Mouse (Mus musculus): ENCODE results near the gene Trnp1. TPM values are rescaled to one million over a fixed set of nuclear protein-coding genes. Genes with fewer than 3 reads are reported as not detected.

Gene Trnp1
- polyA plus RNA-seq, 1 experiment from 2014 or later = 1.1 TPM

DNA sequence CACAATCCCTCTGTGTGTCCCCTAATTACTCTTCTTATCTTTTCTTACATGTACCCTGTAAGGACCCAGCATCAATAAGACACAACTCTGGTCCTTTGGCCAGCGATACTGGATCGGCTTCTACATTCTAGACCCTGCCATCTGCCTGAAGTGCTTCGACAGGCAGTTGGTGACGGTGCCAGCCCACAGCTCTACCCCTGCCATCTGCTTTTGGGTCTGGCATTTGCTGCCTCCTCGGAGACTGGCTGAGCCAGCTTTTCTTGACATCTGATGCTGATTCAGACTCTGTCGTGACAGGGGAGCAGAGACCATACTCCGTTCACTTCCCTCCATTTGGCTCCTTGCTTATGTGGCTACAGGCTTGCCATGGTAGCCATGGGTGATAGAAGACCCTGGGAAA is 10.6 kb upstream of the Trnp1 start:
- peaks cover 41% of the 10 kb centered on the region for H3K27me3 ChIP-seq (replicated peaks; ENCODE audit: low read depth, poor library complexity, severe bottlenecking)
- no peak overlapping the region for H3K27ac ChIP-seq (replicated peaks)
- WGBS = 87% methylated on average over 7 of the region's 7 CpGs

GRCm38 (mm10) chr4:133506573-133506972 is 8.2 kb upstream of the Trnp1 start:
- no peak overlapping the region for H3K27ac ChIP-seq (replicated peaks)
- H3K4me3 ChIP-seq = no peak overlapping the region
- 74% methylated on average over 5 of the region's 5 CpGs for WGBS
- H3K27me3 ChIP-seq (replicated peaks; ENCODE audit: low read depth, poor library complexity, severe bottlenecking) = peaks cover 62% of the 10 kb centered on the region
- DNase-seq (ENCODE audit: low spot score) = no peak
- no peaks in the 10 kb centered on the region for H3K9me3 ChIP-seq
- H3K36me3 ChIP-seq (replicated peaks) = no peaks in the 10 kb centered on the region
- peaks cover 5% of the 10 kb centered on the region; the same call in 1 of the 2 replicates for H3K4me1 ChIP-seq

More for the DNA sequence above, 10.6 kb upstream of the Trnp1 start:
- Histone ChIP-seq H3K4me1 (peaks cover 3% of the 10 kb centered on the region; the same call in 1 of the 2 replicates), H3K4me3 (no peak overlapping the region), H3K36me3 (replicated peaks) (no peaks in the 10 kb centered on the region), H3K9me3 (no peaks in the 10 kb centered on the region)
- DNase-seq (ENCODE audit: low spot score) = no peak

DNA sequence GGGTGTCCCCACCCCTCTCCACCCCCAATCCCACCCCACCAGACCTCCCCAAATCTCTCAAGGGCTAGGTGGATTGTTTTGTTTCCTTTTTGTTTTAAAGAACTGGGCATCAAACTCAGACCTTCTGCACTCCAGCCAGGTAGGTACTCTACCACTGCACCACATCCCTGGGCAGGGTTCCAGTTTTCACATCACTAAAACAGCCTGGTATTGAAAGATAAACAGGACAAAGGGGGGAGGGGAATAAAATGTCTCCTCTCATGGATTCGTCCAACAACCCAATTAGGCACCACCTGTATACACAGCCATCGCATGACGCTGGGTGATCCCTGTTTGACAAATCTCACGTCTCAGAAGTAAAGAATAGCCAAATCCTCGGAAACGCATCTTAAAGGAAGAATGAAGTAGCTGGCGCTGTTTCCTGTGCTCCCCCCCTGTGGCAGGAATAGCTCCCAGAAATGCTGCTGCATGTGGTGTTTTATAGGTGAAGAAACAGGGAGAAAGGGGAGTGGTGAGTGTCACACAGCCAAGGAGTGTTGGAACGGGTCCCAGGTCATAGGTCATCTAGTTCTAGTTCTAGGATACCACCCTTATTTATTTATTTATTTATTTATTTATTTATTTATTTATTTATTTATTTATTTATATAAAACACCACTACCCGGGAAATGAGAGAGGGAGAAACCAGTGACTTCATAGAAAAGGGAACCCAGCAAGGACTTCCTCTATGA is 6.6 kb upstream of the Trnp1 start:
- 70% methylated on average over 9 of the region's 9 CpGs for WGBS
- no peak overlapping the region for H3K4me3 ChIP-seq
- H3K27ac ChIP-seq (replicated peaks) = no peak overlapping the region
- H3K36me3 ChIP-seq (replicated peaks) = no peaks in the 10 kb centered on the region
- H3K9me3 ChIP-seq = no peaks in the 10 kb centered on the region
- peaks cover 79% of the 10 kb centered on the region for H3K27me3 ChIP-seq (replicated peaks; ENCODE audit: low read depth, poor library complexity, severe bottlenecking)
- H3K4me1 ChIP-seq = peaks cover 5% of the 10 kb centered on the region; the same call in 1 of the 2 replicates
- DNase-seq (ENCODE audit: low spot score) = no peak

DNA sequence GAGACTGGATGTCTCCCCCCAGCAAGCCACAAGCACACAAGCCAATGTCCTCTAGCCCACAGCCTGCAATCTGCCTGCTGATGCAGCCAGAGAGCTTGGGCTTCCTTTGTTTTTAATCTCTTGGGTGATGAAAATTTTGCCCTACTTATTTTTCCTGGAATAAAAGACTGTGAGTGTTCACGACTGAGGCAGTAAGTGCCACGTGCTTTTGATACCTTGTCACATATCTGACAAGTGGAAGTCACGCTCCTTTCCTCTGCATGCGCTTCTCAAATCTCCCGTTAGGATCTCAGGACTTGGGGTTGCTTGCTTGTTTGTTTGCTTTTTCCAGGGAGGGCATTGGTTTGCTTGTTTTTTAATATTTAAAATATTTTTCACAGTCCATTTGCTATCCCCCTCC is 6.0 kb upstream of the Trnp1 start:
- Histone ChIP-seq H3K27me3 (replicated peaks; ENCODE audit: low read depth, poor library complexity, severe bottlenecking) (peaks cover 85% of the 10 kb centered on the region), H3K4me3 (no peak overlapping the region), H3K36me3 (replicated peaks) (no peaks in the 10 kb centered on the region), H3K9me3 (no peaks in the 10 kb centered on the region), H3K27ac (replicated peaks) (no peak overlapping the region), H3K4me1 (peaks cover 7% of the 10 kb centered on the region)
- WGBS = 61% methylated on average over 5 of the region's 5 CpGs
- no peak for DNase-seq (ENCODE audit: low spot score)

GRCm38 (mm10) chr4:133501514-133501913 is 3.2 kb upstream of the Trnp1 start:
- peaks cover 32% of the 10 kb centered on the region for H3K4me1 ChIP-seq
- H3K4me3 ChIP-seq = no peak overlapping the region
- H3K27me3 ChIP-seq (replicated peaks; ENCODE audit: low read depth, poor library complexity, severe bottlenecking) = peaks cover 94% of the 10 kb centered on the region
- DNase-seq (ENCODE audit: low spot score) = no peak
- 69% methylated on average over 7 of the region's 7 CpGs for WGBS
- H3K27ac ChIP-seq (replicated peaks) = no peak overlapping the region
- no peaks in the 10 kb centered on the region for H3K9me3 ChIP-seq
- no peaks in the 10 kb centered on the region for H3K36me3 ChIP-seq (replicated peaks)

DNA sequence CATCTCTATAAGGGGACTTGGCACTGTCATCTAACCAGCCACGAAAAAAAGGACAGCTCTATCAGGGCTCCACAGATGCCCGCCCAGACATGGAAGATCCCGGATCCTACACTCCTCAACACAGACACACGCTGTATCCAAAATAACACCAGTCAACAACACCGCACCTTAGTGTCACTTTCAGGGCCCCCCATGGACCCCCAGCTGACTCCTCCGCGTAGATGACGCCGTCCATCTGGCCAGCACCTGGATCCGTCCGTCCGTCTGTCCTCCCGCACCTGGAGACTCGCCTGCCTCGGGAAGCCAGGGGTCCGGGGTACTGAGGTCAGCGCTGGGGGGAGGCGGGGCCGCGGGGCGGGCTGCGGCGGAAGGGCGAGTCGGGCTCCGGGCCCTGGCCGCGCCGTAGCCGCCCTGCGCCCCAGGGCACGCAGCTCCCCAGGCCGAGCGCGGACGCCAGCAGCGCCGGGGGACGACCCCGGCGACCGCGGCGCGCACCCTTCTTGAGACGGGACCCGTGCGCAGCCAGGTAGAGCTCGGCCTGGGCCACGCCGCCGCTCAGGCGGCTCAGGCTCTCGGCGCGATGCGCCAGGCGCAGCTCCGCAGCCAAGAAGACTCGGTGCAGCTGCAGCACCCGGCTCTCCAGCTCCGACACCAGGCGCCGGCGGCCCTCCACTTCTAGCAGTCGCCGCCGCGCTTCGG is 740 bp downstream of the Trnp1 start:
- peak; percentile 69 for DNase-seq (ENCODE audit: low spot score)
- Histone ChIP-seq H3K4me3 (peak overlapping the region; percentile 70), H3K27ac (replicated peaks) (peak overlapping the region; percentile 70)

DNA sequence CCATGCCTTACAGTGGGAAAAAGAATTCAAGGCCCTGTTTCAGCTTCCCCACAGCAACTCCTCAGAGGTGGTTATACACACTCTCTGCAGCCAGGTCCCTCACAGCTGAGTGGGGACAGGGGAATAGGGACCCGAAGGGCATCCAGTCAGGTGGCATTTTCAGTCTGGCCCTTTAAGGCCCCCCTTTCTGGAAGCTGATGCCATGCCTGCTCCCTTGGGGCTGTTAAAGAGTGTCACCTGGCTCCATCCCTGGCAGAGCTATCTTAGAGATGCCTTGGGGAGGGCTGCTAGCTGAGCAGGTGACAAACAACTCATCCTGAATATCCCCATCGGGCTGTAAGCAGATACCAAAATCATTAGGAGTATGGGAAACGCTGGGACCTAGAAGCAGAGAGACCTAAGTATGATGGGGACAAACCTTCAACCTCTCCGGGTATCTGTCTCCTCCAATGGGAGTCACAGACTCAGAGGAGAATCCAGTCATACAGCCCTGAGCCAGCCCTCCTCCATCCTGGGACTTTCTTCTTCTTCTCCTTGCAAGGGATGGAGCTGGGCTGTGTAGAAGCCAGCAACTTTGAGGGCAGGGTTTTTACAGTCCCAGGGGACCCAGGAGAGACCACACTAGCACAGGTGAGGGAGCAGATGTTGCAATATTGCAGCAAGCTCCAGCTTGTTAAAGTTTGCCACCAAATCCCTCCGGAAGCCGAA is 1.5 kb downstream of the Trnp1 start:
- Histone ChIP-seq H3K27ac (replicated peaks) (no peak overlapping the region), H3K4me3 (peak overlapping the region; percentile 70), H3K36me3 (replicated peaks) (no peaks in the 10 kb centered on the region), H3K4me1 (peaks cover 43% of the 10 kb centered on the region), H3K9me3 (no peaks in the 10 kb centered on the region), H3K27me3 (replicated peaks; ENCODE audit: low read depth, poor library complexity, severe bottlenecking) (peaks cover 89% of the 10 kb centered on the region)
- no peak for DNase-seq (ENCODE audit: low spot score)
- WGBS = 20% methylated on average over 6 of the region's 6 CpGs

More for the DNA sequence above, 740 bp downstream of the Trnp1 start:
- WGBS = 2% methylated on average over 70 of the region's 70 CpGs
- Histone ChIP-seq H3K9me3 (no peaks in the 10 kb centered on the region), H3K4me1 (peaks cover 39% of the 10 kb centered on the region), H3K27me3 (replicated peaks; ENCODE audit: low read depth, poor library complexity, severe bottlenecking) (peaks cover 94% of the 10 kb centered on the region), H3K36me3 (replicated peaks) (no peaks in the 10 kb centered on the region)

- Histone ChIP-seq H3K4me1 (peaks cover 51% of the 10 kb centered on the region), H3K36me3 (replicated peaks) (no peaks in the 10 kb centered on the region), H3K27ac (replicated peaks) (no peak overlapping the region), H3K27me3 (replicated peaks; ENCODE audit: low read depth, poor library complexity, severe bottlenecking) (peaks cover 78% of the 10 kb centered on the region), H3K4me3 (no peak overlapping the region), H3K9me3 (no peaks in the 10 kb centered on the region)
- DNase-seq (ENCODE audit: low spot score) = no peak
- WGBS = 36% methylated on average over 7 of the region's 7 CpGs
These were observed 2.6 kb downstream of the Trnp1 start for GRCm38 (mm10) chr4:133495711-133496110.

DNA sequence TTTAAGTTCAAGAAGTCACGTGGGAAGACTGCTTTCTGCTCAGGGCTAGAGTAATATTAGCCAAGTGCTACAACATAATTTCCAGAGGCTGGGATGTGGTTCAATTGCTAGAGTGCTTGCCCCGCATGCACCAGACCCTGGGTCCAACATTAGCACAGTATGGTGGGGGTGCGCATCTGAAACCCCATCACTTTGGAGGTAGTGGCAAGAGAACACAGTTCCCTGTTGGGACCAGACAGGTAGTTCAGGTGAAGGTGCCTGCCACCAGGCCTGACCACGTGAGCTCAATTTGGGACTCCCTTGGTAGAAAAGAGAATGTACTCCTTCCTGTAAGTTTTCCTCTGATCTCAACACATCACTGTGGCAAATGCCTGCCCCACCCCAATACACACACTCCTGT is 3.5 kb downstream of the Trnp1 start:
- Histone ChIP-seq H3K27ac (replicated peaks) (no peak overlapping the region), H3K36me3 (replicated peaks) (no peaks in the 10 kb centered on the region), H3K4me3 (no peak overlapping the region), H3K9me3 (no peaks in the 10 kb centered on the region), H3K27me3 (replicated peaks; ENCODE audit: low read depth, poor library complexity, severe bottlenecking) (peaks cover 69% of the 10 kb centered on the region), H3K4me1 (peaks cover 51% of the 10 kb centered on the region)
- DNase-seq (ENCODE audit: low spot score) = no peak
- 65% methylated on average over 4 of the region's 4 CpGs for WGBS

- WGBS = under 1% methylated on average over 12 of the region's 12 CpGs
- Histone ChIP-seq H3K9me3 (no peaks in the 10 kb centered on the region), H3K27ac (replicated peaks) (no peak overlapping the region), H3K4me3 (peak overlapping the region; percentile 43), H3K27me3 (replicated peaks; ENCODE audit: low read depth, poor library complexity, severe bottlenecking) (peaks cover 65% of the 10 kb centered on the region), H3K4me1 (peaks cover 55% of the 10 kb centered on the region), H3K36me3 (replicated peaks) (no peaks in the 10 kb centered on the region)
- DNase-seq (ENCODE audit: low spot score) = peak; percentile 90
These were observed 3.9 kb downstream of the Trnp1 start for GRCm38 (mm10) chr4:133494432-133494831.

GRCm38 (mm10) chr4:133493895-133494294 is 4.5 kb downstream of the Trnp1 start:
- Histone ChIP-seq H3K4me1 (peaks cover 55% of the 10 kb centered on the region), H3K9me3 (no peaks in the 10 kb centered on the region), H3K36me3 (replicated peaks) (no peaks in the 10 kb centered on the region), H3K4me3 (peak overlapping the region; percentile 43), H3K27me3 (replicated peaks; ENCODE audit: low read depth, poor library complexity, severe bottlenecking) (peaks cover 59% of the 10 kb centered on the region), H3K27ac (replicated peaks) (no peak overlapping the region)
- no peak for DNase-seq (ENCODE audit: low spot score)
- WGBS = 24% methylated on average over 10 of the region's 12 CpGs

DNA sequence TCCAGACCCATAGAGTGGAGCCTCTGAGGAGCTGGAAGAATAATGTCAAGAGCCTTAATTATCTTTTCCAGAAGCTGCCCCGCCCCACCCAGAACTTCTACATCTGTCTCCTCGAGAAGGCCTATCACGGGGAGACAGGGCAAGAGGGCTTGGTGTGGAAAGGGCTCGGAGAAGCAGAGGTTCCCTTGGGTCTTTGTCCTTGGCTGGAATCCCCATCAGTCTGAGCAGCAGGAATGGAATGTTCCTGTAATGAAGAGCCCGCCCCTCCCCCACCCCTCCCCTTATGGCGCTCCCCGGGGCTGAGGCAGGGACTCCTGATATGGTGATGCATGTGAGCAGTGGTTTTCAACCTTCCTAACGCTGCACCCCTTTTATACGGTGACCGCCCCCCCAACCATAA is 6.5 kb downstream of the Trnp1 start:
- no peak overlapping the region for H3K4me3 ChIP-seq
- peak; percentile 53 for DNase-seq (ENCODE audit: low spot score)
- peak overlapping the region; percentile 44; the same call in 1 of the 2 replicates for H3K27ac ChIP-seq (replicated peaks)
- WGBS = 43% methylated on average over 10 of the region's 10 CpGs
- H3K4me1 ChIP-seq = peaks cover 40% of the 10 kb centered on the region
- H3K9me3 ChIP-seq = no peaks in the 10 kb centered on the region
- H3K36me3 ChIP-seq (replicated peaks) = no peaks in the 10 kb centered on the region
- peaks cover 39% of the 10 kb centered on the region for H3K27me3 ChIP-seq (replicated peaks; ENCODE audit: low read depth, poor library complexity, severe bottlenecking)
